Mouse (Mus musculus) CD4-positive, CD25-positive, alpha-beta regulatory T cell, adult 4 months (primary cell): ENCODE measurements around the gene Cnih1. TPM values are rescaled to one million over a fixed set of nuclear protein-coding genes. Genes with fewer than 3 reads are reported as not detected.
"Not testable (repeated sequence)": the region's sequence is repeated elsewhere in the genome, so short reads cannot be mapped to it uniquely, and the experiment has no call there.

Experiments
- ATAC-seq: one replicate; pipeline ENCODE4 v1.8.0; 2017
- polyA plus RNA-seq, 2 experiments: library from polyadenylated mRNA; unstranded; fragments of 100-300 nt; shearing (Covaris generic); gene quantifications; one replicate each; pipeline ENCODE4 v1.2.1; 2017

Cnih1 gene
- polyA plus RNA-seq = 10 to 100 TPM; 63.4 to 68.6 TPM

- peak; percentile 97 for ATAC-seq
These were observed at the start of gene Cnih1 for GRCm38 (mm10) chr14:46787787-46788504. Gene Cnih1, minus strand, starts transcription at chr14:46788411.

GRCm38 (mm10) chr14:46832354-46833272 is 44.4 kb upstream of the Cnih1 start:
- peak; percentile 14 for ATAC-seq

DNA sequence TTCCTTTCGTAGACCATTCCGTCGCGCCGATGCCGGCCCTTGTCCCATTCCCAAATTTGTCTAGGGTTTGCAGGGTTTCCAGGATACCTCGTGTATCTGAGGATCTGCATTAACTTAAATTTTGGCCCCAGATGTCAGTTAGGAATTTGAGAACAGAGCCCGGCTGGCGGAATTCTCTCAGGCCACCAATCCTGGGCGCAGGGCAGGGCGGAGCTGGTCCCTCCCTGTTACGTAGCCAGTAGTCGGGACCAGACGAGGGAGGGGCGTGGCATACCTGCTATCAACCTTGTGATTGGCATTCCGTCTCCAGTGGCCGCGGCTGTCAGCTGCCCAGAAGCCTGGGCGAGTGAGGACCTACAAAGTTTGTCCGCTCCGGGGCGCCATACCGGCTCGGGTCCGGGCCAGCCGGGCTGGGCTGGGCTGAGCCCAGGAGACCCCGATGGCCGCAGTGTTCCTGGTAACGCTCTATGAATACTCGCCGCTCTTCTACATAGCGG is 43.7 kb upstream of the Cnih1 start, which contains the start of gene Cgrrf1:
TSS of gene Cgrrf1 (plus strand) at position 289 of the 497 bp plus-strand sequence.
- peak; percentile 97 for ATAC-seq

DNA sequence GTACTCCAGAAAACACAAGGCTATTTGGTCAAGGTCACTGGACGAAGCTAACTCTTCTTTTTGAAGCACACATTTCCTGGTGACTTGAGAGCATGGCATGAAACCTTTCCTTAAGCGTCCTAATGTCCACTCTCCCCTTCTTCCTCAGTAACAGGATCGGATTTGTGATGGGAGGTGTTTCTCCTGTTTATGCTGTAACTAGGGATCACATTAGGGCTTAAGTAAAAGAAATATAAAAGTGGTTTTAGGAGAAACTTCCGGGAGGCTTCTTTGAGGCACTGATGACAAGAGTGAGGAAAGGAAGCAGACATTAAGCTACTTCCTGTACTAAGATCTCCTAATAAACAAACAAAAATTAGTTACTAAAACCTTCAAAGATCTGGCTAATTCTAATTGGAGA is 43.1 kb upstream of the Cnih1 start:
- peak; percentile 53 for ATAC-seq

- ATAC-seq = no peak
These were observed 39.2 kb upstream of the Cnih1 start for GRCm38 (mm10) chr14:46827430-46827829.

DNA sequence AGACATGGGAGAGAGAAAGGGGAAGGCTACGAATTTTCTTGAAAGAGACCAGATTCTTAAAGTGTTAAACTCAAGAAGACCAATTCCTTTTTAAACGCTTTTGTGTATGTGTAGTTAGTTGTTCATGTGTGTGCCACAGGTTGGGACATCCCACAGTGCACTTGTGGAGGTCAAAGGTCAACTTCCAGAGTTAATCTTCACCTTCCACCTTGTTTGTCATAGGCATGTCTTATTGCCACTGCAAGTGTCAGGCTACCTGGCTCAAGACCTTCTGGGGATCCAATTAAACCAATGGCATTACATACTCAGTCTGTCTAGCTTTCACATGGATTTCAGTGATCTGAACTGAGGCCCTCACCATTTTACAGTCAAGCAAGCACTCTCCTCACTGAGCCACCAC is 35.8 kb upstream of the Cnih1 start:
- ATAC-seq = no peak

DNA sequence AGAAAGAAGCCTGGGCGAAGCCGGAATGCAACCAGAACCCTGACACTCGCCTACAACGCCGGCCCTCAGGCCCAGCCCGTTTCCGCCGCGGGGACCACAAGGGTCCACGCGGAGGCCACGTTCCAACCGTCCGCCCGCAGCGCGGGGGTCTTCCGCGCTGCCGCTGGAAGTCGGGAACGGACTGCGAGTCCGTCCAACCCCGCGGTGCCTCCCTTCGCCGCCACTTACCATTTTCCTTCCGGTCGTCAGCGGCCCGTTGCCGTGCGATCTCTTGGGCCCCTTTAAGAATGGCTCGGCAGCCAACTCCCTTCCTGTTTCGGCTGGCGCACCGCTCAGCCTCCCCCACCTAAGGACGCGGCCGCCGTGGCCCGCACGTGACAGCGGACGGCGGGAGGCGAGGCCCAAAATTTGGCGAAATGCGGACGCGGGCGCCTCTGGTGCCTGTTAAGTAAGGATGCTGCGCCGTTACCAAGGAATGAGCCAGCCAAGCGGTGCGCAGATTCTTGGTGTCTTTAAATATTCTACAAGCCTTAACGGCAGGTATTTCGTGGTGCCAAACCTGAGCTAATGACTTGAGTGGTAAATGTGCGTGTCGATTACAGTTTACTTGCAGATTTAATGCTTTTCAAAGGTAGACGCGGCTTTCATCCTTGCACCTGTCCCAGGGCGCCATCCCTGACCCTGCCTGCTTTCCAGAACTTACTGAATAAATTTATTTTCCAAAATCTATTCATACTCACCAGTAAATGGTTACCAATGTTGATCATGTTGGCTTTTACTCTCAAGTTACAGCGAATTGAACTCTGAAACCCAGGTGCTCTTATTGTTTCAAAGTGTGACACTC is 33.9 kb upstream of the Cnih1 start, which contains the start of gene Gmfb:
TSS of gene Gmfb (minus strand) at position 370 of the 844 bp plus-strand sequence.
- peak; percentile 90 for ATAC-seq

GRCm38 (mm10) chr14:46821271-46821872 is 33.2 kb upstream of the Cnih1 start:
- ATAC-seq = peak; percentile 30

- not testable (repeated sequence) for ATAC-seq
These were observed 31.8 kb upstream of the Cnih1 start for GRCm38 (mm10) chr14:46819961-46820360.

GRCm38 (mm10) chr14:46818743-46819142 is 30.5 kb upstream of the Cnih1 start:
- peak; percentile 25 for ATAC-seq

DNA sequence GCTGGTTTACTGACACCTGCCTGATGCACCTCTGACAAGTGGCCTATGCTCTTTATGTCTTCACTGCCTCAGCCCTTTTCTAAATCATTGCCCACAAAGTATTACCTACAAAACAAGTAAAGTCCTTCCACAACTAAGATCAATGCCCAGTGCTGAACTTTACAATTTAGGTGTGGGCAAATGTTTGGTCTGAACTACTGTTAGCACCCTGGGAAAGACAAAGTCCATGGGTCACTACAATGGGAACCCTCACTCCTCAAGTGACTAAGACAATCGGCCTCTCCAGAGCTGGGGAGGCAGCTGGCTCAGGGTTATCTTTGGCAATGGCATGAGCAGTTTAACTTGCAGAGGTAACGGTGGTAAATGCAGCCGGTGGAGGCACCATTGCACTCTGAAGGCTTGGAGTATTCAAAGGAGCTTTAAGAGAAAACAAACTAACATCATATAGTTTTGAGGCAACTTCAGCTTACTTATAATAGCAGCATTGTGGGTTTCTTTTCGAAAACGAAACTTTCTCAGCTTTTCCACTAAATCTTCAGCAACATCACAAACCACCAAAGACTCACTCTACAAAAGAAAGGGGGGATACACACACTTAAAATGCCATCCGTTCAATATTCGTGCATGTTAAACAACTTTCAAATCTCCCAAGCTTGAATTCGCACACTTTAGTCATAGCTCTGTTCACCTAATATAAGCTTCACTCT is 28.9 kb upstream of the Cnih1 start:
- ATAC-seq = no peak

- no peak for ATAC-seq
These were observed 27.4 kb upstream of the Cnih1 start for GRCm38 (mm10) chr14:46815640-46816039.

DNA sequence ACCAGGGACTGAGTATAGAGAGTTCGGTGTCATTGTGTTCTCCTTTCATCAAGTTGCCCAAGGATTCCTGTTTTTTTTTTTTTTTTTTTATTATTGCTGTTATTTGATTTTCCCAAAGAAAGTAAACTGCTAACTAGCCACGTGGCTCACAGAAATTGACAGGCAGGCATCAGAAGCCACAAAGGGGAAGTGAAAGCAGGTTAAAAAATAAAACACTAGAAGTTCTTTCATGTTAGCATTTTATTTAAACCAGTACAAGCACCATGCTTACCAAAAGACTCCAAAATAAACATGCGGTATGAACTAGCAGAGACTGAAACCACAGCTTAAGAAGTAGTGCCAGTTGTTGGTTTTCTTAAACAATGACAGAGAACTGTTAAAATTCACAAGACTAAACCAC is 19.7 kb upstream of the Cnih1 start:
- ATAC-seq = no peak

- no peak for ATAC-seq
These were observed 18.0 kb upstream of the Cnih1 start for GRCm38 (mm10) chr14:46806186-46806585.

DNA sequence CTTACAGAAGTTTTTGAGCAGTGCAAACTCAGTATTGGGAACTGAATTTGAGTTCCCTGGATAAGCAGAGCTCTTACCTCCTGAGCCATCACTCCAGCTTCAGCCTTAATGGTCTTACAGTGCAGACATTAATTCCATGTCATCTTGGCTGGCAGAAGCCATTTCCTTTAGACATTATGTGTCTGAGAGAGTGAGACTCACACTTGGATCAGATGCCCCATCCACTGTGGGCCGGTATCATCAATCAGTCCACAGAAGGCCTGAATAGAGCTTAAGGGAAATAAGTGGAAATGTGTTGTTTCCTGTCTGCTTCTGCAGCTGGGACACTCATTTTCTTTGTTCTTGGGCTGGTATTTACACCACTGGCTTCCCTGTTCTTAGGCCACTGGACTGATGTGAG is 15.6 kb upstream of the Cnih1 start:
- ATAC-seq = no peak

- no peak for ATAC-seq
These were observed 15.0 kb upstream of the Cnih1 start for GRCm38 (mm10) chr14:46803259-46803658.

DNA sequence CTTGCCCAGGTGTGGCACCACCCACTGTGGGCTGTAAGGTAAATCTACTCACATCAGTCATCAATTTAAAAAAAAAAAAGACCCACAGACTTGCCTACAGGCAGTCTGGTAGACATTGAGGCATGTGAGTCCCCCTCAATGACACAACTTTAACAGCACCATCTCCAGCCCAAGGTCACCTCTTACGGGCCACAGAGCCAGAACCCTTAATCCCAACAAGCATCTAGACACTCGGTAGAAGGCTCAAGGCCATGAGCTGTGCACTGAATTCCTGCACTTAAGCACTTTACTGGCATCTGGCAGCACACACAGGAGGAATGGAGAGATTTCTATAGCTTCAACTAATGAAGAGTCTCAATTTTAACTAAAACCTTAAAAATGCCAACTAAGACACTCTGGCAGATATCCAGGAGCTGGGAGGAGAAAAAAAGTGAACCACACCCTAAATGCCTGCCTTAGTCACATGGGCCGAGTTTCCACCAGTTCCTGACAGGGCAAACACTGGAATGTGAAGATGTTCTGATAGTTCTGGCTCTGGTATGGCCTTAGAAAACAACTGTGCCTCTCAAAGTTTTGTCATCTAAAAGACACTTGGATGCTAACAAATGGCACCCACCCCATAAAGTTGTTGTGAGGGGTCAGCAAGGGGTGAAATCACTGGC is 12.6 kb upstream of the Cnih1 start:
- ATAC-seq = no peak

DNA sequence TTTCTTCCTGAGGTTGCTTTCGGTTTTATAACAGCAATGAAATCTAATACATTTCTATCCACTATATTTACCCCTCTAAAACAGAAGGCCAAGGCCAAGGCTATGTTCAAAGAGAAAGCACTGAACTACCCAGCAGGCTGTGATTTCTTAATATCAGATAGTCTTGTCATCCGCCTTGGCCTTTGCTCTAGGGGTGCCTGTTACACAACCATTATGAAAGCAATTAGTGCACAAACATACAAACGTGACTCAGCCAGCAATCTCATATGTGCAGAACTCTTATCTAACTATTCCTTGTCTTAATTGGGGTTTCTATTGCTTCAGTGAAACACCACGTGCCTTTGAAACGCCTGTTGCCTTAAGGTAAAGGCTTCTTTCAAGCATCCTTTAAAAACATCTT is 5.9 kb upstream of the Cnih1 start:
- no peak for ATAC-seq

- no peak for ATAC-seq
These were observed 2.5 kb upstream of the Cnih1 start for GRCm38 (mm10) chr14:46790723-46791122.

GRCm38 (mm10) chr14:46790303-46790702 is 2.1 kb upstream of the Cnih1 start:
- no peak for ATAC-seq

- ATAC-seq = peak; percentile 3
These were observed 292 bp upstream of the Cnih1 start for GRCm38 (mm10) chr14:46788505-46788901.
